Mouse (Mus musculus) spleen, postnatal 10 days (tissue): ENCODE data around the gene Olfr215.
"Not testable (repeated sequence)": the region's sequence is repeated elsewhere in the genome, so short reads cannot be mapped to it uniquely, and the experiment has no call there.

ENCODE experiments used
- DNase-seq, 2 experiments: peaks; one replicate each; pipeline ENCODE4 v3.0.0; 2021 to 2022; ENCODE audit warnings: low spot score in 2 of 2

Gene Olfr215

DNA sequence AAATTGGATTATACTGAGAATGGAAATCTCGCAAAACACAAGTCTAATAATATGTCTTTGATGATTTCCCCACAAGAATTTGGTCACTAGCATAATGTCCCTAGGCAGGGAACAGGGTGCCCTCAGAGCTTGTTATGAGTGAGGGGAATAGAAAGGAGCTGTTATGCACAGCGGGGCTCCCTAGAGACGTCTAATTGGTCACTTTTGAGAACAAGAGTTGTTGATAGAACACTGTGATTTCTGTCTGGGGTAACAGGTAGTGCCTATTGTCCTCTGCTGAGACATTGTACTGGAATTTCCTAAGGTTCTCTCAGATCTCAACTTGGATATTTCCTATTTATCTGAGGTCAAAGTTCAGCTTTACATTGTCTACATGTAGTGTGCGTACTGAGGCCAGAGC is at the start of gene Olfr215:
Olfr215 (minus strand) TSS at position 101 of the 400 bp plus-strand sequence.
- no peak for DNase-seq

DNA sequence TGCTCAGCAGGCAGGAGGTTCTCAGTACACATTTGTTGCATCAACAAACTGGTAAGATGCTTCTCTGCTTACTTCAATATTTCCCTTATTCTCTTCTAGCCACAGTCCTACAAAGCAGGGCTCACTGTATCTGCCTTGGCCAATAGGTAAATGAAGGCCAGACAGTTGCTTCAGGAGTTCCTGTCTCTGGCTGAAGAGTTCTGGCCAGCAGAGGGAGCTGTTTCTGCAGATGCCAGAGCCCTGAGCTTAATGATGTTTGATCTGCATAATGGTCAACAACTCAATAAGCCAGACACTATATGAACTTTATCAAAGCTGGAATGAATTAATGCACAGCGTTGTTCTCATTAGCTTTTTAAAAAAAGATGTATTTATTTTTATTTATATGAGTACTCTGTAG is 48.1 kb upstream of the Olfr215 start:
- peak; percentile 61 to 85 for DNase-seq

DNA sequence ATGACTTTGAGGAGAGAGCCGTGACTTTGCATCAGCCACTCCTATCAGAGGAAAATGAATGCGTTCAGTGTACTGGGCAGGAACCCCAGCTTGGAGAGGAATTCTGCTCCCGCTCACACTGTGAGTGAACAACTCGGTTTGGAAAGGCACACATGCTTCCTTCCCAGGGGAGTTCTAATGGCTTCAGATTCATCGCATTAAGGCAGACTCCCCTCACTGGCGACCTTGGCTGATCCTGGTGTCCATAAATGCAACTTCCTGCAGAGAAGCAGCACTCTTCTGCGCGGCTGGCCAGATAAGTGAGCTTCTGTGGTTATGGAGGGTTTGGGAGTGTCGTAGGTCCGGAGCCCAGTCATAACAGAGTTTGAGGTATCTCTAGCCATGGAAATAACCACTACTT is 45.8 kb upstream of the Olfr215 start:
- DNase-seq = no peak

DNA sequence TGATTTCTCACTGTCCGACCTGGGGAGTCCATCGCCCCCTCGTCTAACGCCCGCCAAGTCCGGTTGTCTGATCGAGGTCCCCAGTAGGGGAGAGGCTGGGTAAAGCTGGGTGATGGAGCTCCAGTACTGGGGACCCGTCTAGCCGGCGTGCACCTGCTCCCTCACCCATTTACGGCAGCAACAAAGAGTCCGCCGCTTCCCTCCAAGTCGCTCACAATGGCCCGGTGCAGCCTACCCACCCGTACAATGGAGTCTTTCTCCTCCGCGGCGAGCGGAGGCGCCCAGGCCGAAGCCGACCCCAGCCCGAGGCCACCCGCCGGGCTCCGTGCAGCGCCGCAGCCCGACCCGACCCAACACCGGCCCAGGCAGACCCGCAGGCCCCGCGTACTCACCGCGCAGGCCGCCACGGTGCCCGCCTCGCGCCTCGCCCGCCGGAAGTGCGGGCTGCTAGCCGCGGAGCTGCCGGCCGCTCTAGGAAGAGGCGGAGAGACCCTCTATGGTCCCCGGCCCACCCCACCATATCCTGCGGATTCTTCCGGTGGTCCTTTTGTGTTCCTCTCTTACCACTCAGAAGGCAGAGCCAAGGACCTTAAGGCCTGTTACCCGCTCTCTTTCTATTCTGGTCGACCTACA is 44.7 kb upstream of the Olfr215 start, which contains the start of gene Zfp422:
Zfp422 (minus strand) TSS at position 461 of the 633 bp plus-strand sequence.
- DNase-seq = peak; percentile 53 to 64

DNA sequence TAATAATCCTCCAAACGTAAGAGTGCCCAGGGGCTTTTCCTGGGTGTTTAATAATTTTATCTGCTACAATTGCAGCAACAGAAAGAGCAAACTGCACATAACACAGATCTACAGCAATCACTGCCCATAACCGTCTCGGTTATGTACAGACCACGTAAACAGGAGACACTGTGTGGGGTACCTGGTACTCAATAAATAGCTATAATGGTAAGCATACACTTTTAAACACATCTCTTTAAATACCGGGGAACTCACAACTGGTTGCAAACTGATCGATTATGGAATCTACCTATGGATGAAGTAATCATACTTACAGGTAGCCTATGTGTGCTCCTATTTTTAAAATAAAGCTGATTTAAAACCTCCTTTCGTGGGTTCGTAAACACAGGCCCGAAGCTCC is 44.1 kb upstream of the Olfr215 start:
- no peak for DNase-seq

DNA sequence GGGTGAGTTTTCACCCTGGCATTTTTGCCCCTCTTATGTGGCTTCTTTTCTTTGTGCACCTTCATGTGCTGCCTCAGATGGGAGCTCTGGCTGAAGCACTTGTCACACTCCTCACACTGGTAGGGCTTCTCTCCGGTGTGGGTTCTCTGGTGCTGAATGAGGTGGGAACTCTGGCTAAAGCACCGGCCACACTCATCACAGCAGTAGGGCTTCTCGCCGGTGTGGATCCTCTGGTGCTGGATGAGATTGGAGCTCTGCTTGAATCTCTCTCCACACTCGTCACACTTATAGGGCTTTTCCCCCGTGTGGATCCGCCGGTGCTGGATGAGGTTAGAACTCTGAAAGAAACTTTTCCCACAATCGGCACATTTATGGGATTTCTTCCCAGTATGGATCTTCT is 42.4 kb upstream of the Olfr215 start:
- not testable (repeated sequence) for DNase-seq

DNA sequence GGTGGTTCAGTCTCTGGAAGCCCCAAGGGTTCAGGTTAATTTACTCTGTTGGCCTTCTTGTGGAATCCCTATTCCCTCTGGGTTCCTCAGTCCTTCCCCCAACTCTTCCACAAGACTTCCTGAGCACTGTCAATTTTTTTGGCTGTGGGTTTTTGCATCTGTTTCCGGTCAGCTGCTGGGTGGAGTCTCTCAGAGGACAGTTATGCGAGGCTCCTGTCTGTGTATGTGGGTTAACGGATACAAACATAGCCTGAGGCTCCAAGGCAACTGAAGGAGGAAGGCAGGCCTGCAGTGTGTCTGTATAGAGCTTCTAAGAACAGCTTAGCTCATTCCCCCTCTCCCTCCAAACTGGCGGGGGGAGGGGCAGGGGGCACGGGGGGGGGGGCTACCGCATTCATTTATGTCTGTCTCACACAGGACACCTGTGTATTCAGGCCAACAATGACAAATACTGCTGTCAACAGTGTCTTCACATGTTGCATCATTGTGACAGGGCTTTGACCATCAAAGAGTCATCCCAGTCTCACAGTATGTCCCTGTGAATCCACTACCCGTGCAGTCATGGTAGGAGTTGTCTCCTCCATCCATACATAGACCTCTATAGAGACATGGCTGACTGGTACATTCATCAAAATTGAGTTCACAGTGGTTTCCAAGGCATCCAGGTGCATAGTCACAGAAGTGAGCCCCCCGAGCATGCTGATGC is 37.5 kb upstream of the Olfr215 start:
- DNase-seq = no peak

DNA sequence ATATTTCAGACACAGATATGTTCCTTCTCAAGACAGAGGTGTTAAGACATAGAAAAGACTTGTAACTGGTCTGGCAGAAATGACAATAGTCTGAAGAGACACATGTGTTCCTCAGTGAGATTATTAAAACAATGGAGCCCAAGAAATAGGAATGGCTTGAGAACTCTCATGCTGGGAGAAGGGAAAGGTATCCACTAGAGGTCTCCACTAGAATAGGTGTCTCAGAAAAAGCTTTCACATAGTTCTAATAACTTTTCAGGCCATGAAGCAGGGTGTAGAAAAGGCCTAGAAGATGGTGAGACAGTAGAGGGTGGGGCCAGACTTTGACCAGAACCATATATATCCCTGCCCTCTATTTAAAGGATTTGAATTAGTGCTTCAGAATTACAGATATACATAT is 34.1 kb upstream of the Olfr215 start:
- DNase-seq = no peak

DNA sequence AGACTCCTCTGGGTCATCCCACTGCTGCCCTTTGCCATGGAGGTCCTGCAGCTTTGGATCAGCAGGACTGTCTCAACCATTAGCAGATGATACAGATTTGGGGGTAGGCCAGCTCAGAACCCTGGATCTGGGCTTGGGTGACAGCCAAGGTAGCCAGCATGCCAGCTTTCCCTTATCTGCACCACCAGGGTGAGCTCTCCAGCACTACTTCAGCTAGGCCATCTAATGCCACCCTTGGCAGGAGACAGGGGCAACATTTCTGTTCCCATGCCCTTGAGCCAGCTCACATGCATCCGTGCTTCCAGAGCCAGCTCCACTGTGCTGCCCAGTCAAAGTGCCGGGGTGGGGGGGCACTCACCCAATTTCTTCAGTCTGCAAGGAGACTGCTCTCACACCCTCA is 31.7 kb upstream of the Olfr215 start:
- DNase-seq = no peak

DNA sequence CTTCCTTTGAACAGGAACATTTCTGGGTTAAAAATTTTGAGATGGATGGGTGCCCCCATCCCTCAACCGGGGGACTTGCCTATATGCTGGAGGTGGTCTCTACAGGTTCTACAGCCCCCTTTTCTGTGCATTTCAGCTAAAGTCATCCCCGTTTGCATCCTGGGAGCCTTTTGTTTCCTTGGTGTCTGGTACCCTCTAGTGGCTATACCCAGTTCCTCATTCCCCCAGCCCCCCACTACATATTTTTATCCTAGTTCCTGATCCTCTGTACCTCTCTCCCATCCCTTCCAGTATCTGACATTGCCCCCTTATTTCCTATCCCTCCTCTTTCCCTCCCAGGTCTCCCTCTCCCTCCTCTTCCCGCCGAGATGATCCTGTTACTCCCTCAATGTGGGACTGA is 23.2 kb upstream of the Olfr215 start:
- no peak for DNase-seq

DNA sequence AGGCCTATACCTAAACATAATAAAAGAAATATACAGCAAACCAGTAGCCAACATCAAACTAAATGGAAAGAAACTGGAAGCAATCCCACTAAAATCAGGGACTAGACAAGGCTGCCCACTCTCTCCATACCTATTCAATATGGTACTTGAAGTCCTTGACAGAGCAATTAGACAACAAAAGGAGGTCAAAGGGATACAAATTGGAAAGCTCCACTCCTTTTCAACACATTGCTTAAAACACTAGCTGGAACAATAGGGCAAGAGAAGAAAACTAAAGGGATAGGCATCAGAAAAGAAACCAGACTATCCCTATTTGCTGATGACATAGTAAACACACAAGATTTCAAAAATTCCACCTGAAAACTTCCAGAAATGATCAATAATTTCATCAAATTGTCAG is 17.0 kb upstream of the Olfr215 start:
- DNase-seq = not testable (repeated sequence)

DNA sequence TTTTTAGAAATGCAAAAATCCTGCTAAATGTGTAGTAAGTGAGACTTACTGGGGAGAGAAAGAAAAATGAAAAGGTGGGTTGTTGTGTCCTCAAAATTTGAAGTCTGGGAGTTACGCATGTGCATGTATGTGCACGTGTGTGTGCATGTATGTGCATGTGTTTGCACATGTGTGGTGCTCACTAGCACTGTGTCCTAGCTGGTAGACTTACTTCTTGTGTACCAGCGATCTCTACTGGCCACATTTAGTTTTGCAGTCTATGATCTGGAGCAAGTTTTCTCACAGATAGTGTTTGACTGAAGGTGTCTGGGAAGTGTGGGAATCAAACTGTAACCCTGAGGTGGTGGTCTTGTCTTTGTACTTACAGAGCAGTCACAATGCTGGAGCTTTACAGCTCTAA is 14.2 kb downstream of the Olfr215 start:
- peak in 1 of 2 experiments; percentile 26 for DNase-seq

DNA sequence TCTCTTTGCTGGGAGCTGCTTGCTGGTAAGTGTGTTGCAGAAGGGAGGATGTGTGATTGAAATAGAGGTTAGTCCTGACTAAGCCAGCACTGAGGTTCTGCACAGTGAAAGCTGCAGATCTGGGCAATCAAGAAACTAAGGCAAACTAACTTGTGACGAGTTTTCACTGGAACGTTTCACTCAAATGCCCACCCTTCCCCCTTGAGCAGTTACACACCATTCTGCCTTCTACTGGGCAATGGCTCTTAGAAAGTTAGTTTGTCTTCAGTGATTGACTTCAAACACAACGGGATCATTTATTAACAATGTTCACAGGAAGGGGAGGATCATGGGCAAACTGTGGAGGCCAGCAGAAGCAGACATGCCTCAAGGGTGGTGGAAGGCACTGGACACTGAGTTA is 29.0 kb downstream of the Olfr215 start:
- DNase-seq = no peak

DNA sequence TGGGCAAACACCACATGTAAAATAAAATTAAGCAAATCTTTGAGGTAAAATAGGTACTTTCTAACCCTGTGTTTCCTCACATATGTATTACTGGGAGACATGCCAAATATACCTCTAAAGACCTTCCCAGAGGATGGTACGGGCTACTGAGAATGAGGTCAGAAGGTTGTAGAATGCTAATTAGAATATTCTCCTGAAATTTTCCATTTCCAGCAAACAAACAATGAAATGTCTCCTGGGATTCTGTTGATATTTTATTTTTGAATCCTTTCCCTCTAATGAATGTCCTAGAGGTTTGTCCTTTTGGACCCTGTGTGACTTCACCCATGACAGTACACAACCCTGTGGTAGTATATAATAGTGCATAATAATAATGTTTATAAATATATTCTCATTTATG is 30.1 kb downstream of the Olfr215 start, which contains the start of gene Olfr214:
Olfr214 (plus strand) TSS at position 301 of the 400 bp plus-strand sequence.
- no peak for DNase-seq

DNA sequence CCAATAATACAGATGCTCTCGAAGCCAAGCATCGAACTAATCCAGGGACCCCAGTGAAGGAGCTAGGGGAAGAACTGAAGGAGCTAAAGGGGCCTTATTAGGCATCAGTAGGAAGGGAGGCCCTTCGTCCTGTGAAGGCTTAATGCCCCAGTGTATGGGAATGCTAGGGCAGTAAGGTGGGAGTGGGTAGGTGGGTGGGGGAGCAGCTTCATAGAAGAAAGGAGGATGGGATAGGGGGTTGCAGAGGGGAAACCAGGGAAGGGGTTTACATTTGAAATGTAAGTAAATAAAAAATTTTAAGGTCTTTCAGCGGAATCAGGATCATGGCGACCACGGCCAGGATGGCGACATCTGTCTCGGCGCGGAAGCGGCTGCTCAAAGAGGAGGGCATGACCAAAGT is 33.2 kb downstream of the Olfr215 start, which contains the start of gene Gm5580:
Gm5580 (plus strand) TSS at position 301 of the 400 bp plus-strand sequence.
- DNase-seq = not testable (repeated sequence)

DNA sequence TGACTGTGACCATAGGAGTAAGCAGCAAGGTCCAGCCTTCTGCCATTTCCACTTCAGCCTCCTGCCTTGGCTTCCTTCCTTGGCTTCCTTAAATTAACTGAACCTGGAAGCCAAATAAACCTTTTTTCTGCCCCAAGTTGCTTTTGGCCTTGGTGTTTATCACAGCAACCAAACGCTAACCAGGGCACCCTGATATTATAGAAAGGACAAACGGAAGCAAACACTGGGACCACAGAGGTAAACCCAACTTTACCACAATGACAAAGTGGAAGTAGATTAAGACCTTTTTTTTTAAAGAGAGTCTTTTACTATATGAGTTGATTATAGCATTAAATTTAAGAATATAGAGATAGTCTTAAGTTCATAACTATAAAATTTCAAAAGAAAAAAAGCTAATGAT is 41.5 kb downstream of the Olfr215 start:
- no peak for DNase-seq

DNA sequence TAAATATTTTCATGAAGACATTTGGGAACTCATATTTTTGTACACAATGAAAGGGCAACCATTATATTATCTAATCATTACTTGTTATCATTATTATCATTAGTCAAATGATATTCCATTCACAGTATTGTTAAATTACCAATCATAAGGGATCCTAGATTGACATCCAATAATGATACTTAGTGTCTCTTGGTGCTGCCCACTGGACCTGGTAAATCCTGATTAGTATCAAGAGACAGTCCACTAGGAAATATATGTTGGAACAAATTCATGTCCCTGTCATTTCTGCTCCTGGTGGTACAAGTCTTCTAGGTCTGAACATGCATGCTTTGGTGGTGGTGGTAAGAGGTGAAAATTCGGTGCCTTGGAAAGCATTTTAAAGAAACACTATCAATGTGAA is 45.8 kb downstream of the Olfr215 start, which contains the start of gene Olfr213:
Olfr213 (plus strand) TSS at position 301 of the 400 bp plus-strand sequence.
- DNase-seq = no peak
